Mouse (Mus musculus) myocyte (in vitro differentiated cells): Measurements from ENCODE around the gene Efna2.

Experiments
- CEBPB ChIP-seq: IDR thresholded peaks from 2 replicates; pipeline ENCODE4 v1.6.1; 2011; ENCODE audit warnings: mild to moderate bottlenecking, moderate library complexity; ENCODE audit not compliant: poor library complexity, insufficient read depth, severe bottlenecking
- E2F4 ChIP-seq: IDR thresholded peaks from one replicate; pipeline ENCODE4 v1.6.1; 2011; ENCODE audit warnings: mild to moderate bottlenecking, control low read depth, moderate library complexity; ENCODE audit not compliant: insufficient read depth
- MAX ChIP-seq: IDR thresholded peaks from one replicate; pipeline ENCODE4 v1.6.1; 2011; ENCODE audit warnings: low read depth, mild to moderate bottlenecking, control low read depth
- MYOG ChIP-seq, 3 experiments: IDR thresholded peaks; one replicate each; pipeline ENCODE4 v1.6.1; 2011; ENCODE audit warnings: control low read depth in 2 of 3, low read depth in 2 of 3, mild to moderate bottlenecking in 2 of 3; ENCODE audit not compliant: insufficient read length in 2 of 3, control insufficient read depth in 1 of 3, insufficient read depth in 1 of 3
- POLR2A ChIP-seq: IDR thresholded peaks from one replicate; pipeline ENCODE4 v1.6.1; 2011; ENCODE audit warnings: low read depth, mild to moderate bottlenecking, control low read depth, moderate library complexity; ENCODE audit not compliant: insufficient read length
- POLR2AphosphoS2 ChIP-seq: IDR thresholded peaks from one replicate; pipeline ENCODE4 v1.6.1; 2011; ENCODE audit warnings: low read depth, control low read depth; ENCODE audit not compliant: insufficient read length
- REST ChIP-seq: IDR thresholded peaks from one replicate; pipeline ENCODE4 v1.6.1; 2011; ENCODE audit warnings: mild to moderate bottlenecking, control low read depth, moderate library complexity; ENCODE audit not compliant: insufficient read depth, insufficient read length
- TCF12 ChIP-seq: IDR thresholded peaks from one replicate; pipeline ENCODE4 v1.6.1; 2011; ENCODE audit warnings: mild to moderate bottlenecking, control low read depth; ENCODE audit not compliant: poor library complexity, insufficient read depth, severe bottlenecking

GRCm38 (mm10) chr10:80130403-80131031 is 48.8 kb upstream of the Efna2 start:
- TF ChIP-seq POLR2A (no peak), MAX (no peak), E2F4 (no peak), CEBPB (no peak), REST (no peak), POLR2AphosphoS2 (no peak), MYOG (IDR thresholded peaks at IDR 0.05; ENCODE audit: control insufficient read depth in 1 of 3, insufficient read depth in 1 of 3, insufficient read length in 2 of 3, low read depth in 2 of 3) (no peak), TCF12 (no peak)
